Mouse (Mus musculus) yolk sac, embryonic 10.5 days (tissue): ENCODE measurements at regions not wholly inside any gene's neighbourhood (a gene's known extent, or its start where the extent isn't known, plus 50 kb on each side); places are given as distances from the start of the nearest gene placed in this dataset.

Source experiments
- DNase-seq: peaks from one replicate; pipeline ENCODE4 v3.0.0-alpha.2; 2017; ENCODE audit warnings: low spot score

GRCm38 (mm10) chr2:180404168-180404567, 51.9 kb upstream of the Slco4a1 start:
- DNase-seq = no peak

- no peak for DNase-seq
Observed at GRCm38 (mm10) chr2:180403621-180404020, 52.4 kb upstream of the Slco4a1 start.

- DNase-seq = no peak
Observed at GRCm38 (mm10) chr2:180402851-180403459, 53.1 kb upstream of the Slco4a1 start.

GRCm38 (mm10) chr2:180402433-180402832, 53.6 kb upstream of the Slco4a1 start:
- DNase-seq = no peak

- DNase-seq = no peak
Observed at GRCm38 (mm10) chr2:180401409-180402391, 54.3 kb upstream of the Slco4a1 start.

- no peak for DNase-seq
Observed at GRCm38 (mm10) chr2:180400514-180401019, 55.5 kb upstream of the Slco4a1 start.

- DNase-seq = no peak
Observed at GRCm38 (mm10) chr2:180399651-180400513, 56.2 kb upstream of the Slco4a1 start.

- no peak for DNase-seq
Observed at GRCm38 (mm10) chr2:180398851-180399447, 57.1 kb upstream of the Slco4a1 start.

GRCm38 (mm10) chr2:180398481-180398754, 57.6 kb upstream of the Slco4a1 start:
- DNase-seq = no peak

- no peak for DNase-seq
Observed at GRCm38 (mm10) chr2:180397723-180398480, 58.1 kb upstream of the Slco4a1 start.

- no peak for DNase-seq
Observed at GRCm38 (mm10) chr2:180396664-180397377, 59.2 kb upstream of the Slco4a1 start.

GRCm38 (mm10) chr2:180396211-180396610, 59.8 kb upstream of the Slco4a1 start:
- DNase-seq = no peak

GRCm38 (mm10) chr2:180395279-180396034, 60.6 kb upstream of the Slco4a1 start:
- no peak for DNase-seq

- no peak for DNase-seq
Observed at GRCm38 (mm10) chr2:180392846-180393700, 58.6 kb upstream of the Gata5 start.

- no peak for DNase-seq
Observed at GRCm38 (mm10) chr2:180392298-180392697, 57.8 kb upstream of the Gata5 start.

- no peak for DNase-seq
Observed at GRCm38 (mm10) chr2:180391349-180391748, 56.9 kb upstream of the Gata5 start.

- no peak for DNase-seq
Observed at GRCm38 (mm10) chr2:180390216-180390996, 55.9 kb upstream of the Gata5 start.

- DNase-seq = no peak
Observed at GRCm38 (mm10) chr2:180389486-180389885, 55.0 kb upstream of the Gata5 start.
